Mouse (Mus musculus) brown adipose tissue, adult 24 weeks (tissue): Measurements from ENCODE around the gene Usp50. TPM values are rescaled to one million over a fixed set of nuclear protein-coding genes. Genes with fewer than 3 reads are reported as not detected.
A peak's percentile ranks its signal among the peaks of the same experiment; 100 is the strongest.

Experiments
- H3K27ac ChIP-seq: fragments of 200-500 bp; replicated peaks from 2 replicates; pipeline ENCODE4 v1.5.1; 2012; ENCODE audit warnings: low read depth, mild to moderate bottlenecking, low read length
- H3K4me1 ChIP-seq: fragments of 200-500 bp; 2 replicates; pipeline ENCODE4 v1.6.1; 2012; ENCODE audit warnings: low read length, mixed read lengths; ENCODE audit not compliant: control insufficient read depth, insufficient read depth, insufficient read length
- H3K4me3 ChIP-seq: fragments of 200-500 bp; 2 replicates; pipeline ENCODE4 v1.5.1; 2012; ENCODE audit warnings: low read depth, mild to moderate bottlenecking, low read length, moderate library complexity; ENCODE audit not compliant: insufficient read depth
- polyA plus RNA-seq: library from polyadenylated mRNA; stranded (reverse); fragments of >200 nt; gene quantifications from 2 replicates; pipeline ENCODE4 v1.2.4, GENCODE M21; 2012; ENCODE audit not compliant: missing spikeins, insufficient read depth, insufficient read length

Gene Usp50
- polyA plus RNA-seq, 1 experiment: 5.8 TPM

GRCm38 (mm10) chr2:126769431-126770181, 13.7 kb downstream of the Usp50 start:
- Histone ChIP-seq H3K27ac (peak overlapping the region; percentile 54), H3K4me3 (no peak overlapping the region), H3K4me1 (peaks cover 3% of the 10 kb centered on the region; the same call in 1 of the 2 replicates)

GRCm38 (mm10) chr2:126768194-126768593, 15.1 kb downstream of the Usp50 start:
- Histone ChIP-seq H3K27ac (no peak overlapping the region), H3K4me3 (no peak overlapping the region), H3K4me1 (peaks cover 3% of the 10 kb centered on the region; the same call in 1 of the 2 replicates)

GRCm38 (mm10) chr2:126767599-126767998, 15.7 kb downstream of the Usp50 start:
- H3K27ac ChIP-seq: no peak overlapping the region
- peaks cover 3% of the 10 kb centered on the region; the same call in 1 of the 2 replicates for H3K4me1 ChIP-seq
- no peak overlapping the region for H3K4me3 ChIP-seq

GRCm38 (mm10) chr2:126765867-126766582, 17.2 kb downstream of the Usp50 start:
- peaks cover 3% of the 10 kb centered on the region; the same call in 1 of the 2 replicates for H3K4me1 ChIP-seq
- H3K27ac ChIP-seq: no peak overlapping the region
- no peak overlapping the region for H3K4me3 ChIP-seq

- H3K4me3 ChIP-seq: no peak overlapping the region
- H3K27ac ChIP-seq: no peak overlapping the region
- no peaks in the 10 kb centered on the region for H3K4me1 ChIP-seq
Observed at GRCm38 (mm10) chr2:126759351-126759750, 23.9 kb downstream of the Usp50 start.

- Histone ChIP-seq H3K4me1 (no peaks in the 10 kb centered on the region), H3K4me3 (no peak overlapping the region), H3K27ac (no peak overlapping the region)
Observed at GRCm38 (mm10) chr2:126755664-126756063, 27.6 kb downstream of the Usp50 start.

- Histone ChIP-seq H3K4me3 (no peak overlapping the region), H3K27ac (no peak overlapping the region), H3K4me1 (no peaks in the 10 kb centered on the region)
Observed at GRCm38 (mm10) chr2:126743389-126743788, 39.9 kb downstream of the Usp50 start.

- Histone ChIP-seq H3K4me1 (no peaks in the 10 kb centered on the region), H3K27ac (no peak overlapping the region), H3K4me3 (no peak overlapping the region)
Observed at GRCm38 (mm10) chr2:126740314-126740713, 43.0 kb downstream of the Usp50 start.

- Histone ChIP-seq H3K4me1 (no peaks in the 10 kb centered on the region), H3K4me3 (no peak overlapping the region), H3K27ac (no peak overlapping the region)
Observed at GRCm38 (mm10) chr2:126735339-126736073, 47.8 kb downstream of the Usp50 start.

- Histone ChIP-seq H3K4me1 (no peaks in the 10 kb centered on the region), H3K27ac (no peak overlapping the region), H3K4me3 (no peak overlapping the region)
Observed at GRCm38 (mm10) chr2:126730502-126730901, 52.8 kb downstream of the Usp50 start.

- Histone ChIP-seq H3K4me3 (no peak overlapping the region), H3K27ac (no peak overlapping the region; the same call in 1 of the 2 replicates), H3K4me1 (no peaks in the 10 kb centered on the region)
Observed at GRCm38 (mm10) chr2:126729207-126729606, 54.1 kb downstream of the Usp50 start.

GRCm38 (mm10) chr2:126712950-126713349, 70.3 kb downstream of the Usp50 start:
- H3K4me1 ChIP-seq: peaks cover 2% of the 10 kb centered on the region; the same call in 1 of the 2 replicates
- no peak overlapping the region for H3K4me3 ChIP-seq
- no peak overlapping the region for H3K27ac ChIP-seq

- Histone ChIP-seq H3K27ac (no peak overlapping the region), H3K4me1 (peaks cover 2% of the 10 kb centered on the region; the same call in 1 of the 2 replicates), H3K4me3 (no peak overlapping the region)
Observed at GRCm38 (mm10) chr2:126712526-126712925, 70.7 kb downstream of the Usp50 start.

GRCm38 (mm10) chr2:126708361-126708760, 74.9 kb downstream of the Usp50 start:
- Histone ChIP-seq H3K27ac (no peak overlapping the region), H3K4me3 (no peak overlapping the region), H3K4me1 (peaks cover 2% of the 10 kb centered on the region; the same call in 1 of the 2 replicates)

- H3K27ac ChIP-seq: peak overlapping the region; percentile 81
- H3K4me3 ChIP-seq: peak overlapping the region; percentile 94
- H3K4me1 ChIP-seq: peaks cover 2% of the 10 kb centered on the region; the same call in 1 of the 2 replicates
Observed at GRCm38 (mm10) chr2:126707438-126707779, 75.9 kb downstream of the Usp50 start.
